Mouse (Mus musculus): ENCODE results near the gene Abcc12.

The Abcc12 gene

GRCm38 (mm10) chr8:86512131-86512792, 68.2 kb downstream of the Abcc12 start:
- DNase-seq, result no peak

GRCm38 (mm10) chr8:86501341-86501740, 79.1 kb downstream of the Abcc12 start:
- DNase-seq, result no peak

DNA sequence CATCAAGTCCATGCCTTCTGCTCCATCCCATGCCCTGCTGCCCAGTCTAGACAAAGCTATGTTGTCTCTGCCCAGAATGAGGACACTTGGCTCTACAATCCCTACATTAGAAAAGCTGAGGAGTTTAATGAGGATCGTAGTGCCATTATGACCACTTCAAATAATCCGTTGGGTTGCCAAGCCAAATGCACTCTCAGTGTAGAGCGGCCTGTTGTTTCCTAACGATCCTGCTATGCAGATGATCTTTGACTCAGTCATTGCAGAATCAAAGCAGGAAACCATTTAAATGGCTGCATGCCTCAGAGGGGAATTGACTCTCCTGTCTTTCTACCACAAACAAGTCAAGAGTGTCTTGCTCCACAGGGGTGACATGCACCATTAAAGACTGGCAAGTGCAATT, 85.4 kb downstream of the Abcc12 start:
- DNase-seq, result no peak

DNA sequence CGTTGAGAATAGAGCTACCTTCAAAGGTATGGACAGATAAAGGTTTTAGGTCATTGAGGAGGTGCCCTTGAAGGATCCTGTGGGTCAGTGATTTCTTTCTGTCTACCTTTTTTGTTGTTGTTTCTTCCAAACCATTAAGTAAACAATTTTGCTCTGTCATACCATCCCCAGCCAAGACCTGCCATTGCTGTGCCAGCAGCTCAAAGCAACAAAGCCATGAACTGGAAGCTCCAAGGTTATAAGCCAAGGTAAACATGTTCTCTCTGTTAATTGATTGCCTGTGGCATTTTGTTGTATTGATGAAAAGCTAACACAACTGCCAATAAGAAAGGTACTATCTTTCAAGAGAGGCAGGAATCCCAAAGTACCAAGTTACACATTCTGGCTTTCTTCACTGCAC, 86.6 kb downstream of the Abcc12 start:
- no peak for DNase-seq

GRCm38 (mm10) chr8:86485411-86485810, 95.1 kb downstream of the Abcc12 start:
- no peak for DNase-seq

DNA sequence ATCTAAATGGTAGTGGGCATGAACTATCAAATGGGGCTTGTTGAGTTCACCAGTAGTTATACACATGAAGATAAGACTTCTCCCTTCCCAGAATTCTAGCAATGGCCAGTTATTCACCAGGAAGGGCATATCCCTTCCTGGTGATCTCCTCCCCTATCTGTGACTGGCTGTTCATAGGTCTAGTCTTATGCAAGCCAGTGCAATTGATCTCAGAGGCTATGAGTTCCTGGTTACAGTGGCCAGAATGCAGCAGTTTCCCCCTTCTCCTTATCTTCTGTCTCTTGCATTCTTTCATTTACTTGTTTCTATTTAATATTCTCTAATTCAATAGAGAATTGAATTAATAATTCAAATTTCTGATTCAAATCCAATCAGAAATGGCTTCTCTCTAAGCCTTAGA, 96.2 kb downstream of the Abcc12 start:
- no peak for DNase-seq

- no peak for DNase-seq
Observed at GRCm38 (mm10) chr8:86482116-86482515, 98.4 kb downstream of the Abcc12 start.

- no peak for DNase-seq
Observed at GRCm38 (mm10) chr8:86475711-86476438, 104.6 kb downstream of the Abcc12 start.

GRCm38 (mm10) chr8:86474461-86474860, 106.0 kb downstream of the Abcc12 start:
- no peak for DNase-seq

GRCm38 (mm10) chr8:86473121-86473520, 107.4 kb downstream of the Abcc12 start:
- DNase-seq, result no peak

GRCm38 (mm10) chr8:86470717-86471116, 109.8 kb downstream of the Abcc12 start:
- DNase-seq, result no peak

DNA sequence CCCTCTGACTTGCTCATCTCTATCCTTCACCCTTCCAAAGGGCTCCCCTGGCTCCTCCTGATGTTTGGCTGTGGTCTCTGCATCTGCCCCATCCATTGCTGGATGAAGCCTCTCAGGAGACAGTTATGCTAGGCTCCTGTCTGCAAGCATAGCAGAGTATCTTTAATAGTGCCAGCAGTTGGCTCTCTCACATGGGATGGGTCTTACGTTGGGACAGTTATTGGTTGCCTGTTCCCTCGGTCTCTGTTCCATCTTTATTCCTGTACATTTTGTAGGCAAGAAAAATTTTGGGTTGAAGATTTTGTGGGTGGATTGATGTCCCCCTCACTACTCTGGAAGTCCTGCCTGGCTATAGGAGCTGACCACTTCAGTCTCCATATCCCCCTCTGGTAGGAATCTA, 117.3 kb downstream of the Abcc12 start:
- DNase-seq, result no peak

GRCm38 (mm10) chr8:86460372-86460771, 120.1 kb downstream of the Abcc12 start:
- no peak for DNase-seq

GRCm38 (mm10) chr8:86453697-86454480, 126.6 kb downstream of the Abcc12 start:
- DNase-seq, result no peak

GRCm38 (mm10) chr8:86449870-86450515, 130.5 kb downstream of the Abcc12 start:
- no peak for DNase-seq

- DNase-seq, result no peak
Observed at GRCm38 (mm10) chr8:86445516-86445915, 135.0 kb downstream of the Abcc12 start.

DNA sequence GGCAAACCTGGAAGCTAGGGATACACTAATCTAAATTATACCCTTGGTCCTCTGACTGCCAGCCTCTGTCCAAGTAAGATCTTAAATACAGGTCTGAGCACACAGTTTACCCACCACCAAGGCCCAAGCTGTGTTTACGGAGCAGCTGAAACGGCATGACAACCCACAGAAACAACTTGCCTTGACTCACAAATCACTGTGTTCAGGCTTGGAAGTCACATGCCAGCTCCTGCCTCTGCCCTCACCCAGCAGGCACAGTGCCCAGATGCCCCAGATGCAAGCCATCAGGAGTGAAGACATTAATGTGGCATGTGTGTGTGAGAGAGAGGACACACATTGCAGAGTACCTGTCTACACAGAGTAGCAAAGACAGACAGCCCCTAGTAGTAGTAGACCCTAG, 136.7 kb downstream of the Abcc12 start:
- no peak for DNase-seq

DNA sequence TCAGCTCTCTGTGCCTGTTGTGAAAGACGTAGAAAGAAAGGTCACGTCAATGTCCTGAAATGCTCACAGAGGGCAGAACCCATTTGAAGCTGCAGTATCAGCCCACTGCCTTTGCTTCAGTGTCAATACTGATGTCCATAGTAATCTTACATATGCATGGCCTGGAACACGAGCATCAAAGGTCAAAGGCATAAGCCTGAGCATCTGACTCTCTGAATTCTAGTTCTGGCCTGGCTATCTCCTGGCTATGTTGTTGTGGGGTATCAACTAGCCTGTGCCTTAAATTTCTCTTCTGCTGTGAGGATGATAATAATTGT, 141.5 kb downstream of the Abcc12 start:
- no peak for DNase-seq

- no peak for DNase-seq
Observed at GRCm38 (mm10) chr8:86438133-86438982, 142.1 kb downstream of the Abcc12 start.

DNA sequence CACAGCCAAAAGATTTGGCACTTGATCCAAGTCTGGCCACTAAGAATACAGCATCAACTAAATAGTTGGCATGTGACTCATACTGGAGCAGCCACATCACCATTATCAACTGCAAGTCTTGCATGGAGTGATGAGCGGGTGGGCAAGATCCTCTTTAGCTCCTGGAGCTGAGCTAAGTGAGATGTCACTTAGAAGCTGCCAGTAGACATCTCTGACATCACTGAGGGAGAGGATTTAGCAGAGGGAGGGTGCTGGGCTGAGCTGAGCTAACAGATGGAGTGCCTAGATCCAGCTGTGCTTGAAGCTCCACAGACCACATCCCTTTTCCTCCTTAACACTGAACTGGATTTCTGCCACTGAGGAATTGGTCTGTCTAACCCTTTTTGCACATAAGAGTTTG, 143.1 kb downstream of the Abcc12 start:
- DNase-seq, result no peak
